Mouse (Mus musculus) lung, postnatal 0 days (tissue): Measurements from ENCODE around the gene Slc25a5. TPM values are rescaled to one million over a fixed set of nuclear protein-coding genes. Genes with fewer than 3 reads are reported as not detected.

ENCODE experiments used
- ATAC-seq: fragments of 200-750 bp; cut with Nextera tagmentation; 2 replicates; pipeline ENCODE4 v1.8.0; 2017; ENCODE audit warnings: moderate library complexity
- DNase-seq: peaks from one replicate; pipeline ENCODE4 v3.0.0-alpha.2; 2016; ENCODE audit warnings: low spot score
- H3K27ac ChIP-seq: fragments of 300-500 bp; sonication (generic); 2 replicates; pipeline ENCODE4 v1.5.1; 2014; ENCODE audit warnings: antibody characterized with exemption, mild to moderate bottlenecking, low read length, mixed read lengths
- H3K27me3 ChIP-seq: fragments of 300-500 bp; sonication (generic); replicated peaks from 2 replicates; pipeline ENCODE4 v1.6.1; 2014; ENCODE audit warnings: low read length, mixed read lengths; ENCODE audit not compliant: insufficient read depth
- H3K36me3 ChIP-seq: fragments of 300-500 bp; sonication (generic); 2 replicates; pipeline ENCODE4 v1.6.1; 2014; ENCODE audit warnings: low read length, mixed read lengths; ENCODE audit not compliant: insufficient read depth
- H3K4me1 ChIP-seq: fragments of 300-500 bp; sonication (generic); 2 replicates; pipeline ENCODE4 v1.6.1; 2014; ENCODE audit warnings: antibody characterized with exemption, low read depth, low read length, mixed read lengths; ENCODE audit not compliant: insufficient read depth
- H3K4me2 ChIP-seq: fragments of 300-500 bp; sonication (generic); replicated peaks from 2 replicates; pipeline ENCODE4 v1.6.1; 2014; ENCODE audit warnings: low read depth, mild to moderate bottlenecking, low read length, moderate library complexity, mixed read lengths
- H3K4me3 ChIP-seq: fragments of 300-500 bp; sonication (generic); 2 replicates; pipeline ENCODE4 v1.5.1; 2014; ENCODE audit warnings: low read depth, low read length
- H3K9ac ChIP-seq: fragments of 300-500 bp; sonication (generic); replicated peaks from 2 replicates; pipeline ENCODE4 v1.6.1; 2014; ENCODE audit warnings: low read depth, mild to moderate bottlenecking
- H3K9me3 ChIP-seq: fragments of 300-500 bp; sonication (generic); 2 replicates; pipeline ENCODE4 v1.6.1; 2016; ENCODE audit warnings: low read length, mixed read lengths
- CTCF ChIP-seq: IDR thresholded peaks from 2 replicates; pipeline ENCODE4 v1.5.1; 2016; ENCODE audit warnings: antibody characterized with exemption, mild to moderate bottlenecking
- EP300 ChIP-seq: IDR thresholded peaks from 2 replicates; pipeline ENCODE4 v1.6.1; 2016; ENCODE audit warnings: antibody characterized with exemption, mild to moderate bottlenecking, control low read depth
- WGBS: fragments of 180-500 bp; shearing (Covaris S2); extraction: QIAGEN DNeasy Blood & Tissue Kit; methylation state at CpG from one replicate; pipeline ENCODE4 v1.1.7; 2014; 5-methylcytosine and 5-hydroxymethylcytosine counted together
- polyA plus RNA-seq: library from polyadenylated mRNA; unstranded; fragments of >200 nt; fragmentation: Nextera tagmentation; extraction: Ambion mirVana; gene quantifications from 2 replicates; pipeline ENCODE4 v1.2.1, GENCODE M21; 2015

Slc25a5 gene
- polyA plus RNA-seq, result 576 and 678 TPM in 2 replicates

DNA sequence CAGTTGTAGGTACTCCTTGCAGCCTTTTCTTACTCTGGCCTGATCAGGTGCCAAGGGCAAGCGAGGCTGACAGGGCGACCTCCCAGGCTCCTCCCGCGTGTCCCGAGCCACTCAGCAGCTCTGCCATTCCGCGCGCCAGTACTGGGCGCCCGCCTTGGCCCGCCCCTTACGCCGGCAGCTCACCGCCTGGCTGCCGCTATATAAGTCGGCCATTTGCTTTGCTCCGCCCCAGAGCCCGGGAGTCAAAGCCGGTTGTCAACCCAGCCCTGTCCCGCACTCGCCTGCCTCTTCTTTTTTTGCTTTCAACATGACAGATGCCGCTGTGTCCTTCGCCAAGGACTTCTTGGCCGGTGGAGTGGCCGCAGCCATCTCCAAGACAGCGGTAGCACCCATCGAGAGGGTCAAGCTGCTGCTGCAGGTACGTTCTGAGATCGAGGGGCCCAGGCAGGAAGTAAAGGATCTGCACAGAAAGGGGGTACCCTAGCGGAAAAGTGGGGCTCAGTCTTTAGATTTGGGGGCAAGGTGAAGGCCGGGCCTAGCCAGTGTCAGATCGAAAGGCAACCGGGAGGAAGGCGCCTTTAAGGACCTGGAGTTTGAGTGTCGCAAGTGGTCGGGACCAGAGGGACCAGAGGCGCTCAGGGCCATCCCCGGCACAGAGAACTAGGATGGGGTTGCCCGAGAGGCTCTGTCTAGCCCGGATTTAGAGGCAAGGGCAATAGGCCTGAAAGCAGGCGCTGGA is at the start of gene Slc25a5:
Gene Slc25a5, plus strand, starts transcription at position 228 of the 739 bp plus-strand sequence.
- ATAC-seq (peak; percentile 94), DNase-seq (peak; percentile 94)
- H3K4me1 ChIP-seq, result no peaks in the 10 kb centered on the region
- H3K27me3 ChIP-seq, result no peaks in the 10 kb centered on the region
- peak within 1 kb of the TSS; percentile 58 for H3K4me2 ChIP-seq
- H3K27ac ChIP-seq, result peak within 1 kb of the TSS; percentile 92
- no peaks in the 10 kb centered on the region for H3K9me3 ChIP-seq
- TF ChIP-seq CTCF, result no peak
- TF ChIP-seq EP300, result no peak
- peak within 1 kb of the TSS; percentile 77 for H3K9ac ChIP-seq
- no peaks in the 10 kb centered on the region for H3K36me3 ChIP-seq
- 14% methylated on average over 38 of the region's 41 CpGs for WGBS
- peak within 1 kb of the TSS; percentile 60 for H3K4me3 ChIP-seq

GRCm38 (mm10) chrX:36746789-36747188 is 48.7 kb upstream of the Slc25a5 start:
- no peak overlapping the region for H3K27ac ChIP-seq
- no peak overlapping the region for H3K9ac ChIP-seq
- no peak for DNase-seq
- no peaks in the 10 kb centered on the region for H3K27me3 ChIP-seq
- no peaks in the 10 kb centered on the region for H3K36me3 ChIP-seq
- WGBS, result 79% methylated on average over 8 of the region's 8 CpGs
- TF ChIP-seq CTCF, result no peak
- TF ChIP-seq EP300, result no peak
- H3K9me3 ChIP-seq, result no peaks in the 10 kb centered on the region
- H3K4me3 ChIP-seq, result no peak overlapping the region
- H3K4me1 ChIP-seq, result no peaks in the 10 kb centered on the region
- H3K4me2 ChIP-seq, result no peak overlapping the region
- ATAC-seq, result no peak

GRCm38 (mm10) chrX:36748573-36748972 is 46.9 kb upstream of the Slc25a5 start:
- Histone ChIP-seq H3K36me3 (no peaks in the 10 kb centered on the region), H3K27me3 (no peaks in the 10 kb centered on the region), H3K4me1 (no peaks in the 10 kb centered on the region), H3K4me2 (no peak overlapping the region), H3K27ac (no peak overlapping the region), H3K9ac (no peak overlapping the region), H3K9me3 (no peaks in the 10 kb centered on the region), H3K4me3 (no peak overlapping the region)
- whole genome bisulfite sequencing, result 44% methylated on average over 3 of the region's 3 CpGs
- TF ChIP-seq EP300 (no peak), CTCF (no peak)
- DNase-seq (no peak), ATAC-seq (no peak)

GRCm38 (mm10) chrX:36749281-36749785 is 46.1 kb upstream of the Slc25a5 start:
- WGBS, result 31% methylated on average over 6 of the region's 6 CpGs
- no peaks in the 10 kb centered on the region for H3K9me3 ChIP-seq
- ATAC-seq, result no peak

GRCm38 (mm10) chrX:36750591-36750990 is 44.9 kb upstream of the Slc25a5 start:
- H3K36me3 ChIP-seq, result no peaks in the 10 kb centered on the region
- no peak for TF ChIP-seq EP300
- no peak for TF ChIP-seq CTCF
- no peak for ATAC-seq

More at GRCm38 (mm10) chrX:36749281-36749785, 46.1 kb upstream of the Slc25a5 start:
- H3K27ac ChIP-seq, result no peak overlapping the region
- no peak for DNase-seq
- no peak overlapping the region for H3K4me3 ChIP-seq
- no peak overlapping the region for H3K4me2 ChIP-seq
- H3K9ac ChIP-seq, result no peak overlapping the region
- no peaks in the 10 kb centered on the region for H3K36me3 ChIP-seq
- no peaks in the 10 kb centered on the region for H3K4me1 ChIP-seq
- TF ChIP-seq EP300, result no peak
- TF ChIP-seq CTCF, result no peak
- no peaks in the 10 kb centered on the region for H3K27me3 ChIP-seq

DNA sequence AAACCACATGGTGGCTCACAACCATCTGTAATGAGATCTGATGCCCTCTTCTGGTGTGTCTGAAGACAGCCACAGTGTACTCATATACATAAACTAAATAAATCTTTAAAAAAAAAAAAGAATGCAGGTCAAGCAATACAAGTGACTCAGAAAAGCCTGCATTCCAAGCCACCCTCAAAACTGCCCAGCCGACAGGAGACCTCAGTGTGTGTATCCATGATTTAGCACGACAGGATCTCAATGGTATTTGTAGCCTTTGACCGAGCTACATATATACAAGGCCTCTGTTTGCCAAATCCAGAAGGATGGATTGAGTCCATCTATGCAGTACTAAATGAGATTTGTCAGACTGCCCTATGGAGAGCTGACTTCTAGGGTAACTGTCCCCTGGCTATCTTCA is 42.9 kb upstream of the Slc25a5 start:
- Histone ChIP-seq H3K4me3 (no peak overlapping the region), H3K4me2 (no peak overlapping the region), H3K27ac (no peak overlapping the region), H3K9ac (no peak overlapping the region), H3K36me3 (no peaks in the 10 kb centered on the region), H3K4me1 (no peaks in the 10 kb centered on the region), H3K9me3 (no peaks in the 10 kb centered on the region), H3K27me3 (no peaks in the 10 kb centered on the region)
- WGBS, result 86% methylated on average over 3 of the region's 3 CpGs
- ATAC-seq, result no peak
- DNase-seq, result no peak
- TF ChIP-seq CTCF (no peak), EP300 (no peak)

More at GRCm38 (mm10) chrX:36750591-36750990, 44.9 kb upstream of the Slc25a5 start:
- WGBS, result 61% methylated on average over 1 of the region's 1 CpGs
- Histone ChIP-seq H3K4me3 (no peak overlapping the region), H3K4me2 (no peak overlapping the region), H3K9me3 (no peaks in the 10 kb centered on the region), H3K9ac (no peak overlapping the region), H3K4me1 (no peaks in the 10 kb centered on the region), H3K27ac (no peak overlapping the region), H3K27me3 (no peaks in the 10 kb centered on the region)
- DNase-seq, result no peak
